Comparison of ENCODE assay signal across 17 mouse cellular contexts in genomic region chr4:31889673-31890072, GRCm38 (mm10).
DNase-seq lines count a peak whose midpoint lies in the region.
"Had no signal": no experiment of that assay in that cellular context is flagged by ENCODE, and none has a peak within 500 bp of the region (broad histone marks: within the 10 kb centered on the region; RNA-seq: fewer than 3 reads in every experiment).

No protein-coding gene starts in this region.

- intact Hi-C loops in left cerebral cortex, postnatal 4 days (cut with DNase I) = no loop called here
- intact Hi-C loops in left cerebral cortex, postnatal 14 days (cut with DNase I) = no loop called here

- DNase-seq in adrenal gland, postnatal 14 days = peak; percentile 33
- DNase-seq in adrenal gland, adult (ENCODE audit: inconsistent age in 2 of 2, low spot score in 1 of 2) = no peak
- DNase-seq in heart, postnatal 4 days = peak; percentile 33
- no peak for DNase-seq in heart, adult 8-10 months (ENCODE audit: low spot score)
- peak; percentile 90 for DNase-seq in left cerebral cortex, postnatal 4 days
- no peak for DNase-seq in left cerebral cortex, postnatal 14 days (ENCODE audit: low spot score in 2 of 2)
- DNase-seq in adipocyte (ENCODE audit: low spot score) = peak; percentile 61
- no peak for DNase-seq in right cerebral cortex, adult 18-20 months
- DNase-seq: adrenal gland, adult 8-10 months; cerebellum, adult 11 months; cerebellum, adult 9-11 months; gastrocnemius, postnatal 36 days; kidney, adult 18-20 months; lung, adult 18-20 months; lung, postnatal 10 days; right cerebral cortex, postnatal 4 days; thymus, postnatal 14 days had no signal

Comparison
In these comparisons a context has a peak if more than half of its experiments do, and no peak if none do; other contexts are left out.
1. DNase-seq: peak in adrenal gland, postnatal 14 days (single experiment), heart, postnatal 4 days (single experiment), left cerebral cortex, postnatal 4 days (single experiment) and adipocyte (single experiment); none in adrenal gland, adult (0 of 2), heart, adult 8-10 months (single experiment), left cerebral cortex, postnatal 14 days (0 of 2) and right cerebral cortex, adult 18-20 months (single experiment).